Mouse (Mus musculus) intestine, postnatal 0 days (tissue): ENCODE results near the gene 2310079G19Rik. TPM values are rescaled to one million over a fixed set of nuclear protein-coding genes. Genes with fewer than 3 reads are reported as not detected.

Experiments
- ATAC-seq: fragments of 200-750 bp; cut with Nextera tagmentation; 2 replicates; pipeline ENCODE4 v1.8.0; 2017; ENCODE audit warnings: mild to moderate bottlenecking, moderate TSS enrichment, moderate library complexity
- H3K27ac ChIP-seq: fragments of 300-500 bp; sonication (generic); 2 replicates; pipeline ENCODE4 v1.5.1; 2014; ENCODE audit warnings: mild to moderate bottlenecking, low read depth, low read length, moderate library complexity
- H3K27me3 ChIP-seq: fragments of 300-500 bp; sonication (generic); replicated peaks from 2 replicates; pipeline ENCODE4 v1.6.1; 2014; ENCODE audit warnings: low read length, mixed read lengths; ENCODE audit not compliant: control insufficient read depth, insufficient read depth
- H3K36me3 ChIP-seq: fragments of 300-500 bp; sonication (generic); 2 replicates; pipeline ENCODE4 v1.6.1; 2014; ENCODE audit warnings: mild to moderate bottlenecking, moderate library complexity; ENCODE audit not compliant: control insufficient read depth, insufficient read depth
- H3K4me1 ChIP-seq: fragments of 300-500 bp; sonication (generic); replicated peaks from 2 replicates; pipeline ENCODE4 v1.6.1; 2014; ENCODE audit warnings: antibody characterized with exemption, low read length, mixed read lengths; ENCODE audit not compliant: control insufficient read depth, insufficient read depth
- H3K4me2 ChIP-seq: fragments of 300-500 bp; sonication (generic); replicated peaks from 2 replicates; pipeline ENCODE4 v1.6.1; 2014; ENCODE audit warnings: low read depth, mild to moderate bottlenecking, moderate library complexity
- H3K4me3 ChIP-seq: fragments of 300-500 bp; sonication (generic); 2 replicates; pipeline ENCODE4 v1.5.1; 2014; ENCODE audit warnings: low read depth, low read length
- H3K9ac ChIP-seq: fragments of 300-500 bp; sonication (generic); 2 replicates; pipeline ENCODE4 v1.6.1; 2014; ENCODE audit warnings: mild to moderate bottlenecking, low read depth, low read length
- H3K9me3 ChIP-seq: fragments of 300-500 bp; sonication (generic); 2 replicates; pipeline ENCODE4 v1.6.1; 2016; ENCODE audit warnings: mixed run types; ENCODE audit not compliant: control insufficient read depth
- CTCF ChIP-seq: sonication (generic); IDR thresholded peaks from 2 replicates; pipeline ENCODE4 v1.5.1; 2016; ENCODE audit warnings: low read depth, mild to moderate bottlenecking, control low read depth, antibody characterized with exemption, moderate library complexity
- WGBS: fragments of 180-500 bp; shearing (Covaris S2); extraction: QIAGEN DNeasy Blood & Tissue Kit; methylation state at CpG from one replicate; pipeline ENCODE4 v1.1.7; 2014; 5-methylcytosine and 5-hydroxymethylcytosine counted together
- polyA plus RNA-seq: library from polyadenylated mRNA; unstranded; fragments of >200 nt; fragmentation: Nextera tagmentation; extraction: Ambion mirVana; gene quantifications from 2 replicates; pipeline ENCODE4 v1.2.1, GENCODE M21; 2015

2310079G19Rik gene
- polyA plus RNA-seq, 1 experiment from 2014 or later, result not detected

GRCm38 (mm10) chr16:88604570-88604969 is 22.9 kb downstream of the 2310079G19Rik start:
- no peaks in the 10 kb centered on the region for H3K9me3 ChIP-seq
- no peak overlapping the region for H3K9ac ChIP-seq
- no peaks in the 10 kb centered on the region for H3K36me3 ChIP-seq
- 89% methylated on average over 6 of the region's 6 CpGs for WGBS
- H3K4me3 ChIP-seq, result no peak overlapping the region
- ATAC-seq, result no peak
- H3K27me3 ChIP-seq, result no peaks in the 10 kb centered on the region
- no peak overlapping the region for H3K27ac ChIP-seq
- H3K4me1 ChIP-seq, result peaks cover 7% of the 10 kb centered on the region; the same call in 1 of the 2 replicates
- TF ChIP-seq CTCF, result no peak
- H3K4me2 ChIP-seq, result no peak overlapping the region

DNA sequence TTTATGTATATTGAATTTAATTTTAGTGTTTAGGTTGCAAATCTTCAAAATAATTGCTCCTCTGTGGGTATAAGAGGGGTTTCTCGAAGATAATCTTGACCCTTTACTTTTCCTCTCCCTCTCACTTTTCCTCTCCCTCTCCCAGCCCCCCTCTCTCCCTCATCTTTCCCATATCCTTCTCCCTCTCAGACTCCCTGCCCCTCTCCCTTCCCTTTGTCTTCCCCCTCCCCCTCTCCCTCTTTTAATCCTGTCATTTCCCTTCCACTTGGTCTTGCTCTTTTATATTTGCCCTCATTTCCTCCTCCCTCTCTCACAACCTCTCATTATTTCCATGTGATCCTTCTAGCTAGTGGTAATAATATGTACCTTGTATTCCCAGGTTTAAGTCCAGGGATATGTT is 25.0 kb downstream of the 2310079G19Rik start:
- Histone ChIP-seq H3K9ac (no peak overlapping the region), H3K9me3 (no peaks in the 10 kb centered on the region), H3K36me3 (no peaks in the 10 kb centered on the region), H3K4me1 (peaks cover 7% of the 10 kb centered on the region; the same call in 1 of the 2 replicates), H3K27me3 (no peaks in the 10 kb centered on the region), H3K27ac (no peak overlapping the region), H3K4me2 (no peak overlapping the region), H3K4me3 (no peak overlapping the region)
- ATAC-seq, result no peak
- 65% methylated on average over 1 of the region's 1 CpGs for WGBS
- no peak for TF ChIP-seq CTCF

- Histone ChIP-seq H3K27ac (peak overlapping the region; percentile 84), H3K4me2 (peak overlapping the region; percentile 52), H3K36me3 (no peaks in the 10 kb centered on the region), H3K9ac (no peak overlapping the region), H3K4me3 (peak overlapping the region; percentile 1; the same call in 1 of the 2 replicates), H3K4me1 (peaks cover 7% of the 10 kb centered on the region; the same call in 1 of the 2 replicates), H3K27me3 (no peaks in the 10 kb centered on the region), H3K9me3 (no peaks in the 10 kb centered on the region)
- ATAC-seq, result peak; percentile 85
- WGBS, result 37% methylated on average over 8 of the region's 8 CpGs
- no peak for TF ChIP-seq CTCF
Measured at GRCm38 (mm10) chr16:88600303-88600702, 27.2 kb downstream of the 2310079G19Rik start.

DNA sequence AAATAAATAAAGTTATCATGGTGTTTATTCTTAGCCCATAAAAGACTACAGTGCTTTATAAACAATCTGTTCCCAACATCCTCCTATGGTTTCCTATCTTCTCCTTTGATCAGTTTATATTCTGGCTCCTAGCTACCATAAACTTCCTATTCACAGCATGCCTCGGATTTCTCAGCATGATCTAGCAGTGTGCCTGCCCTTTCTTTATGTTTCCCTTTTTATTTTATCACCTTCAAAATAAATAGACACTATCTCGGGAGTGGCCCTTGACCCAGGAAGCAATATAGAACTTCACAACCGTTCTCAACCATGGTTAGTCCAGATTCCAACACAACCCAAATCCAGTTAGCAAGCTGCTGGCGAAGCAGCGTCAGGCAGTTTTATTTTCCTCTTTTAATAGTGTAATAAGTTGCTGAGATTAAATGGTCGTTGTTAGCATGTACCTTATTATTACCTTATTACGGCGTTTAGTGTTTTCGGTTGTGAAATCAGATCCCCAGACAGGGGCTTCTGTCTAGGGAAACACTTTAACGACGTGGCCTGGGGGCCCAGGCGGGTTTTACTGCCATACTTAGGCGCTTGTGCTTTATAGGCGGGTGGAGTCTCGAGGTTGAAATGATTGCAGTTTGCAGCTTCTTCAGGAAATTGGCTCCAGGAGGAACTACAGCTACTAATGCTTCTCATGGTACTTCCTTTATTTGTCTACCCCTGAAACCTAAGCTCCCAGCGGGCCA is 27.8 kb downstream of the 2310079G19Rik start:
- H3K9ac ChIP-seq, result peak overlapping the region; percentile 2; the same call in 1 of the 2 replicates
- ATAC-seq, result peak; percentile 97
- TF ChIP-seq CTCF, result no peak
- WGBS, result 18% methylated on average over 16 of the region's 16 CpGs
- peaks cover 7% of the 10 kb centered on the region; the same call in 1 of the 2 replicates for H3K4me1 ChIP-seq
- no peaks in the 10 kb centered on the region for H3K36me3 ChIP-seq
- peak overlapping the region; percentile 1; the same call in 1 of the 2 replicates for H3K4me3 ChIP-seq
- H3K4me2 ChIP-seq, result peak overlapping the region; percentile 52
- H3K27me3 ChIP-seq, result no peaks in the 10 kb centered on the region
- no peaks in the 10 kb centered on the region for H3K9me3 ChIP-seq
- H3K27ac ChIP-seq, result peak overlapping the region; percentile 84

DNA sequence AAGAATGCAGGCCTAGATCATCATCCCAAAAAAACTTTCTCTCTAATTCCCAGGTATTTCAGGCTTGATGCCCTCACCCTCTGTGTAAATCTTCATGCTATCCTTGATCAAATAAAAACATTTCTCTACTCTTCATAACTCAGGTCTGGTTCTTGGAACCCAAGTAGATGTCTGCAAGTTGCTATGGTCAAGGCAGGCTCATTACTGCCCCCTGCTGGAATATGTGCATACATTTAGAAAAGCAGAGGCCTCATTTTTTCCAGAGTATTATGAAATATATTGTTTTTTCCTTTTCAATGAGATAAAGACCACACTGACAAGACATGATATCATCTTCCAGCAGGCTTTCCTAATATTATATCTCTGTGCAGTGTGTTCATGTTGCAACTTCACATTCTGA is 34.7 kb downstream of the 2310079G19Rik start:
- Histone ChIP-seq H3K4me1 (no peaks in the 10 kb centered on the region), H3K9ac (no peak overlapping the region), H3K9me3 (no peaks in the 10 kb centered on the region), H3K4me2 (no peak overlapping the region), H3K36me3 (no peaks in the 10 kb centered on the region), H3K4me3 (no peak overlapping the region), H3K27me3 (no peaks in the 10 kb centered on the region), H3K27ac (no peak overlapping the region)
- TF ChIP-seq CTCF, result peak; percentile 76
- no peak for ATAC-seq

DNA sequence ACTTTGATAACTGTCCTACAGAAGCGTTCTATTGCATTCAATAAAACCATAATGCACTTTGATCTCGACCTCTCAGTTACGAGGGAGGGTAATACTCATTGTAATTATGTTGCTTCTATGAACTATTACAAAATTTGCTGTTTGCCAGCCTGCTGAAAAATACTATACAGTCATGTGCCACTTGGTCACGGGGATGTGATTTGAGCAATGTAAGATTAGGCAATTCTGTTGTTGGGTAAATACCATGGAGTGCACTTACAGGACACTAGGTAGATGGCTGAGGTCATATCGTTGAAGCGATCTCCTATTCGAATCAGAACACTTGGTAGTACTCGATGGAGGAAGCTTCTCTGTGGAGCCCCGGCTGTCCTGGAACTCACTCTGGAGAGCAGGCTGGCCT is 44.1 kb downstream of the 2310079G19Rik start:
- no peak overlapping the region for H3K9ac ChIP-seq
- no peak overlapping the region for H3K4me3 ChIP-seq
- TF ChIP-seq CTCF, result no peak
- no peaks in the 10 kb centered on the region for H3K27me3 ChIP-seq
- 47% methylated on average over 9 of the region's 9 CpGs for WGBS
- no peaks in the 10 kb centered on the region for H3K9me3 ChIP-seq
- peak overlapping the region; percentile 54; the same call in 1 of the 2 replicates for H3K27ac ChIP-seq
- no peak overlapping the region for H3K4me2 ChIP-seq
- H3K36me3 ChIP-seq, result no peaks in the 10 kb centered on the region
- 0 out of 2 replicates have a peak, but pooled peaks cover 3% of the 10 kb centered on the region for H3K4me1 ChIP-seq
- peak; percentile 93 for ATAC-seq

Other genes starting within 250 kb of the 2310079G19Rik start
- not detected in 2 replicates for gene Cldn17, start 120.7 kb downstream of the 2310079G19Rik start, polyA plus RNA-seq
- 48.9 and 56.8 TPM in 2 replicates for gene Cldn8, start 64.5 kb downstream of the 2310079G19Rik start, polyA plus RNA-seq
- not detected in 2 replicates for gene Krtap24-1, start 15.4 kb downstream of the 2310079G19Rik start, polyA plus RNA-seq
- 0.37 and 2.0 TPM in 2 replicates for gene Krtap26-1, start 20.1 kb upstream of the 2310079G19Rik start, polyA plus RNA-seq
- gene Krtap27-1, start 44.0 kb upstream of the 2310079G19Rik start, polyA plus RNA-seq, result not detected in 2 replicates
- not detected in 2 replicates for gene 2310061N02Rik, start 80.3 kb upstream of the 2310079G19Rik start, polyA plus RNA-seq
- gene Krtap13-1, start 101.2 kb upstream of the 2310079G19Rik start, polyA plus RNA-seq, result not detected in 2 replicates
- not detected in 2 replicates for gene Krtap13, start 124.0 kb upstream of the 2310079G19Rik start, polyA plus RNA-seq
- not detected in 2 replicates for gene 2310034C09Rik, start 131.2 kb upstream of the 2310079G19Rik start, polyA plus RNA-seq
- not detected in 2 replicates for gene 2310057N15Rik, start 146.5 kb upstream of the 2310079G19Rik start, polyA plus RNA-seq
- not detected in 2 replicates for gene Gm5965, start 150.2 kb upstream of the 2310079G19Rik start, polyA plus RNA-seq
- gene Gm20741, start 184.6 kb upstream of the 2310079G19Rik start, polyA plus RNA-seq, result not detected in 2 replicates
- gene Krtap15, start 192.5 kb upstream of the 2310079G19Rik start, polyA plus RNA-seq, result not detected in 2 replicates
- not detected in 2 replicates for gene Krtap14, start 198.5 kb upstream of the 2310079G19Rik start, polyA plus RNA-seq
- gene Krtap19-1, start 241.7 kb upstream of the 2310079G19Rik start, polyA plus RNA-seq, result not detected in 2 replicates
- gene Krtap19-2, start 246.6 kb upstream of the 2310079G19Rik start, polyA plus RNA-seq, result not detected in 2 replicates